Mouse (Mus musculus) forebrain, embryonic 10.5 days (tissue): ENCODE data around the gene Grik4. TPM values are rescaled to one million over a fixed set of nuclear protein-coding genes. Genes with fewer than 3 reads are reported as not detected.

Experiments used
- DNase-seq: peaks from one replicate; pipeline ENCODE4 v3.0.0-alpha.2; 2017; ENCODE audit warnings: low spot score; ENCODE audit errors: extremely low spot score
- H3K27ac ChIP-seq: fragments of 300-500 bp; sonication (generic); 2 replicates; pipeline ENCODE4 v1.5.1; 2016; ENCODE audit warnings: mild to moderate bottlenecking
- H3K27me3 ChIP-seq: fragments of 300-500 bp; sonication (generic); 2 replicates; pipeline ENCODE4 v1.6.1; 2016; ENCODE audit warnings: mild to moderate bottlenecking; ENCODE audit not compliant: poor library complexity, severe bottlenecking
- H3K36me3 ChIP-seq: fragments of 300-500 bp; sonication (generic); replicated peaks from 2 replicates; pipeline ENCODE4 v1.6.1; 2016; ENCODE audit warnings: mild to moderate bottlenecking, moderate library complexity
- H3K4me1 ChIP-seq: fragments of 300-500 bp; sonication (generic); 2 replicates; pipeline ENCODE4 v1.6.1; 2016
- H3K4me3 ChIP-seq: fragments of 300-500 bp; sonication (generic); 2 replicates; pipeline ENCODE4 v1.5.1; 2016; ENCODE audit warnings: mild to moderate bottlenecking, moderate library complexity
- H3K9me3 ChIP-seq: fragments of 300-500 bp; sonication (generic); 2 replicates; pipeline ENCODE4 v1.6.1; 2016; ENCODE audit warnings: mild to moderate bottlenecking, moderate library complexity
- WGBS: fragments of 180-500 bp; shearing (Covaris S2); methylation state at CpG from one replicate; pipeline ENCODE4 v1.1.7; 2016; 5-methylcytosine and 5-hydroxymethylcytosine counted together
- polyA plus RNA-seq: library from polyadenylated mRNA; unstranded; fragments of >200 nt; fragmentation: Nextera tagmentation; extraction: Ambion mirVana; gene quantifications from 2 replicates; pipeline ENCODE4 v1.2.1, GENCODE M21; 2016

Gene Grik4
- polyA plus RNA-seq, 1 experiment from 2014 or later = 1.0 TPM

GRCm38 (mm10) chr9:42850063-42850462 is 94.2 kb downstream of the Grik4 start:
- Histone ChIP-seq H3K9me3 (no peaks in the 10 kb centered on the region), H3K27me3 (no peaks in the 10 kb centered on the region; the same call in 1 of the 2 replicates), H3K36me3 (no peaks in the 10 kb centered on the region), H3K4me1 (peaks cover 23% of the 10 kb centered on the region), H3K27ac (no peak overlapping the region), H3K4me3 (no peak overlapping the region)
- no peak for DNase-seq
- WGBS = 92% methylated on average over 6 of the region's 6 CpGs

GRCm38 (mm10) chr9:42848061-42848460 is 96.2 kb downstream of the Grik4 start:
- H3K27me3 ChIP-seq = no peaks in the 10 kb centered on the region; the same call in 1 of the 2 replicates
- DNase-seq = no peak
- 37% methylated on average over 8 of the region's 9 CpGs for WGBS
- no peaks in the 10 kb centered on the region for H3K9me3 ChIP-seq
- H3K36me3 ChIP-seq = no peaks in the 10 kb centered on the region
- H3K27ac ChIP-seq = no peak overlapping the region
- H3K4me1 ChIP-seq = peaks cover 29% of the 10 kb centered on the region
- no peak overlapping the region for H3K4me3 ChIP-seq

GRCm38 (mm10) chr9:42846676-42847425 is 97.4 kb downstream of the Grik4 start:
- Histone ChIP-seq H3K36me3 (no peaks in the 10 kb centered on the region), H3K9me3 (no peaks in the 10 kb centered on the region), H3K4me1 (peaks cover 30% of the 10 kb centered on the region), H3K27ac (no peak overlapping the region), H3K27me3 (no peaks in the 10 kb centered on the region; the same call in 1 of the 2 replicates), H3K4me3 (no peak overlapping the region)
- 81% methylated on average over 10 of the region's 10 CpGs for WGBS
- DNase-seq = no peak

- DNase-seq = no peak
- 84% methylated on average over 4 of the region's 4 CpGs for WGBS
- H3K27ac ChIP-seq = no peak overlapping the region
- no peak overlapping the region for H3K4me3 ChIP-seq
- peaks cover 30% of the 10 kb centered on the region for H3K4me1 ChIP-seq
- H3K27me3 ChIP-seq = no peaks in the 10 kb centered on the region; the same call in 1 of the 2 replicates
- no peaks in the 10 kb centered on the region for H3K36me3 ChIP-seq
- no peaks in the 10 kb centered on the region for H3K9me3 ChIP-seq
Measured at GRCm38 (mm10) chr9:42846139-42846538, 98.2 kb downstream of the Grik4 start.

- H3K4me1 ChIP-seq = peaks cover 30% of the 10 kb centered on the region
- H3K4me3 ChIP-seq = no peak overlapping the region
- WGBS = 90% methylated on average over 5 of the region's 5 CpGs
- DNase-seq = no peak
- no peaks in the 10 kb centered on the region for H3K9me3 ChIP-seq
- no peaks in the 10 kb centered on the region; the same call in 1 of the 2 replicates for H3K27me3 ChIP-seq
- H3K36me3 ChIP-seq = no peaks in the 10 kb centered on the region
- H3K27ac ChIP-seq = no peak overlapping the region
Measured at GRCm38 (mm10) chr9:42844301-42844700, 100.0 kb downstream of the Grik4 start.

- Histone ChIP-seq H3K4me3 (no peak overlapping the region), H3K9me3 (no peaks in the 10 kb centered on the region), H3K27me3 (no peaks in the 10 kb centered on the region), H3K27ac (no peak overlapping the region), H3K36me3 (no peaks in the 10 kb centered on the region), H3K4me1 (peaks cover 3% of the 10 kb centered on the region)
- DNase-seq = no peak
- WGBS = 81% methylated on average over 5 of the region's 5 CpGs
Measured at GRCm38 (mm10) chr9:42838299-42838698, 106.0 kb downstream of the Grik4 start.

GRCm38 (mm10) chr9:42837498-42837897 is 106.8 kb downstream of the Grik4 start:
- Histone ChIP-seq H3K36me3 (no peaks in the 10 kb centered on the region), H3K9me3 (no peaks in the 10 kb centered on the region), H3K27me3 (no peaks in the 10 kb centered on the region), H3K4me3 (no peak overlapping the region), H3K27ac (no peak overlapping the region), H3K4me1 (no peaks in the 10 kb centered on the region)
- no peak for DNase-seq
- 80% methylated on average over 6 of the region's 6 CpGs for WGBS

- no peaks in the 10 kb centered on the region for H3K27me3 ChIP-seq
- peaks cover 8% of the 10 kb centered on the region for H3K4me1 ChIP-seq
- H3K27ac ChIP-seq = no peak overlapping the region
- WGBS = 79% methylated on average over 6 of the region's 6 CpGs
- no peak overlapping the region for H3K4me3 ChIP-seq
- no peak for DNase-seq
- H3K36me3 ChIP-seq = no peaks in the 10 kb centered on the region
- no peaks in the 10 kb centered on the region for H3K9me3 ChIP-seq
Measured at GRCm38 (mm10) chr9:42831558-42831957, 112.7 kb downstream of the Grik4 start.

GRCm38 (mm10) chr9:42819247-42819646 is 125.0 kb downstream of the Grik4 start:
- Histone ChIP-seq H3K9me3 (no peaks in the 10 kb centered on the region), H3K36me3 (no peaks in the 10 kb centered on the region), H3K27me3 (no peaks in the 10 kb centered on the region), H3K27ac (no peak overlapping the region), H3K4me1 (no peaks in the 10 kb centered on the region), H3K4me3 (no peak overlapping the region)
- no peak for DNase-seq
- WGBS = 54% methylated on average over 3 of the region's 3 CpGs

GRCm38 (mm10) chr9:42816815-42817214 is 127.5 kb downstream of the Grik4 start:
- Histone ChIP-seq H3K4me3 (no peak overlapping the region), H3K4me1 (no peaks in the 10 kb centered on the region), H3K27me3 (no peaks in the 10 kb centered on the region), H3K9me3 (peaks cover 6% of the 10 kb centered on the region; the same call in 1 of the 2 replicates), H3K27ac (no peak overlapping the region), H3K36me3 (no peaks in the 10 kb centered on the region)
- WGBS = 69% methylated on average over 1 of the region's 1 CpGs
- no peak for DNase-seq

GRCm38 (mm10) chr9:42809146-42809545 is 135.1 kb downstream of the Grik4 start:
- 89% methylated on average over 3 of the region's 3 CpGs for WGBS
- H3K4me3 ChIP-seq = no peak overlapping the region
- no peaks in the 10 kb centered on the region for H3K27me3 ChIP-seq
- no peak overlapping the region for H3K27ac ChIP-seq
- H3K4me1 ChIP-seq = no peaks in the 10 kb centered on the region
- peaks cover 5% of the 10 kb centered on the region; the same call in 1 of the 2 replicates for H3K9me3 ChIP-seq
- no peak for DNase-seq
- H3K36me3 ChIP-seq = no peaks in the 10 kb centered on the region

GRCm38 (mm10) chr9:42808394-42808793 is 135.9 kb downstream of the Grik4 start:
- no peaks in the 10 kb centered on the region for H3K36me3 ChIP-seq
- no peaks in the 10 kb centered on the region for H3K9me3 ChIP-seq
- DNase-seq = no peak
- H3K4me3 ChIP-seq = no peak overlapping the region
- no peaks in the 10 kb centered on the region for H3K27me3 ChIP-seq
- no peaks in the 10 kb centered on the region for H3K4me1 ChIP-seq
- H3K27ac ChIP-seq = no peak overlapping the region
- 67% methylated on average over 9 of the region's 9 CpGs for WGBS

- H3K4me3 ChIP-seq = no peak overlapping the region
- no peaks in the 10 kb centered on the region for H3K4me1 ChIP-seq
- no peaks in the 10 kb centered on the region for H3K36me3 ChIP-seq
- WGBS = 79% methylated on average over 3 of the region's 3 CpGs
- H3K9me3 ChIP-seq = no peaks in the 10 kb centered on the region
- no peak for DNase-seq
- no peaks in the 10 kb centered on the region for H3K27me3 ChIP-seq
- H3K27ac ChIP-seq = no peak overlapping the region
Measured at GRCm38 (mm10) chr9:42803061-42803491, 141.2 kb downstream of the Grik4 start.
